Mouse (Mus musculus): ENCODE measurements at regions not wholly inside any gene's neighbourhood (a gene's known extent, or its start where the extent isn't known, plus 50 kb on each side); places are given as distances from the start of the nearest gene placed in this dataset.

DNA sequence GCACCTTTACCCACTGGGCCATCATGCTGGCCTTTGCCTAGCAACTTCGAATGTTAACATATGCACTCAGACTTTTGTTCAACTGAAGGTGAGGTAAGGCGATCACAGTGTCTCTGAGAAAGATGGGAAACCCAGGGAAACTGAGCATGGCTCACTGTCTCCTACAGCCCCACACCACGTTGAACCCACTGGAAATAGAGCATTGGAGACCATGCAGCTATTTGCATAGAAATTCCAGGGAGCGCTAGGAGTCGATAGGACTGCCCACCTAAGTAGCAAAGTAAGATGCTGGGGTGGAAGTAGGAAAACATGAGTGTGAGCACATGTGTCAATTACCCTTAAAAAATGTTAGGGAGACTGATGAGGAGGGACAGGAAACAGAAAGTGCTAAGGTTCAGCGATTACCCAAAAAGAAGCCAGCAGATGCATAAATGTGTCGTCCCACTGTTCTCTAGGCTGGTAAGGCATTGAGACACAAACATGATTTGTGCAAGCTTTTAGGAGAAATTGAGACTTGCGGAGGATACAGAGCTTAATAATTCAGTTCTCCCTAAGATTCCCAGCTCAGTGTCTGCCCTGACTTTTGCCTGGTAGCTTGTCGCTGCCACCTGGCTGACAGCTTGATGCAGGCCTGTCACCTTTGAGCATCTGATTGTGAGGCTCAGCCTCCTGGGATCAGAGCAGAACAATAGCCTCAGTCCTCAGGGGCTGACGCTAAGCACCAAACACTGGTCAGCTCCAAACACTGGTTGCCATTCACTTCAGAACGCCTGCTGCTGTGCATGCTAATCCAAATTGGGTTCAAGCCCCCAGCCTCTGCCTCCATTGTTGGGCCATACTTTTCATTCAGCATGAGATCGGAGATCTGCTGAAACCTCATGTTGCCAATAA lies 183.7 kb upstream of the Rgma start:
- TF ChIP-seq CTCF (IDR thresholded peaks at IDR 0.05; ENCODE audit: low read depth) (no peak), EP300 (optimal IDR thresholded peaks at IDR 0.05) (no peak)
